Mouse (Mus musculus) gastrocnemius, postnatal 36 days (tissue): ENCODE measurements at regions not wholly inside any gene's neighbourhood (a gene's known extent, or its start where the extent isn't known, plus 50 kb on each side); places are given as distances from the start of the nearest gene placed in this dataset.

ENCODE experiments used
- DNase-seq, 2 experiments: peaks; one replicate each; pipeline ENCODE4 v3.0.0; 2022
- intact Hi-C: fragments of 180-260 bp; cut with DNase I; formaldehyde crosslinking; loops from one replicate; pipeline ENCODE4 v1.15.1; 2025
- microRNA-seq, 2 experiments: library from miRNA; unstranded; fragments of <30 nt; microRNA quantifications; one replicate each; pipeline ENCODE4 v1.2.0; 2021

DNA sequence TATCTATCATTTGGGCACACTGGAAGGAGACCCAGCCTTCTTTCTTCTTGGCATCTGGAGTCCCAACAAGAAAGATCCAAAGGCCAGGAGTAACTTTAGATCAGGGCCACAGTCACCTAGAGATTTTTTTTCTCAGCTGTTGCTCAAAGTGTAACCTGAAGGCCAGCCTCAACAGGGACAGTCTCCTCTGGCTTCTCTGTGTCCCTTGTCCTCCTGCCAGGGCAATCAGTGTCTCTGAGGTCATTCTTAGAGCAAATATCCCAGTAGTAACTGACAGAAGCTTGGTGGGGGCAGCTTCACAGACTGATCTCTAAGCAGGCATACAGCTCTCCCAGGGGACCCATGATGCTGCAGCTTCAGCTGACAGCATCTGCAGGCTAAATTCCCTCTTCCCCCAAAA is 111.6 kb upstream of the Nsun2 start:
- DNase-seq: no peak
- intact Hi-C loops: no loop called here

DNA sequence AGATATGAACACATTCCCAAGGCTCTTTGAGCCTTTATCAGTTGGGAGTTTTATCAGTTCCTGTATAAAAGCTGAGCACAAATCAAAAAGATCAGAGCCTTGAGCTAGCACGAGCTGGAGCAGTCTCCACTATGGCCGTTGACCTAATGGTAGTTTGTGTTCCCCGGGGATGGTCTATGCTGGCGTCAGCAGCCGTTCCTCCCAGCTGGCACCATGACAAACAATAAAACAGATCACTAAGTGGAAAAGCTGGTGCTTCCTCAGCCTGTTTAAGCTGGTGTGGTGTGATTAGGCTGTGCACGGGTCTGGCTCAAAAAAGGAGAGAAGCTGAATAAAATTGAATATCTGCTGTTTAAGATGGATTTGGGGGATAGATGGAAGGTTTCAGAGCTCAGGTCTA is 107.4 kb upstream of the Nsun2 start:
- intact Hi-C loops: no loop called here
- no peak for DNase-seq

DNA sequence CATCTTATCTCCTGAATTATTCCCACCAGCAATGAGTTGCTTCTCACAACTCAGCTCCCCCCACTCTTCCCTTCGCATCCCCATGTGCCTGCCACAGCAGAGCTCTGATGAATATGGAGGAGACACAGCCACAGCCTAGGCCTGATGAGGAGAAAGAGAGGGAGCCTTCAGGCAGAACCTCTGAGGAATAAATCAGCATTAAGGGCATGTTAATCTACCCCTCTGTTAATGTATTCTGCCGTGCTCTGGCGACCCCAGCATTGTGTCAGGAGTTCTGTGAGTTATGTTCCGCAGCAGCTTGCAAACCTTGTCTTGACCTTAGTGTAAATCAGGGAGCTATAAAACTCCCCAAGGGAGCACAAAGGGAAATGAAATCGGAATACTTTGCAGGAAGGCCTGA is 104.0 kb upstream of the Nsun2 start:
- intact Hi-C loops: no loop called here

DNA sequence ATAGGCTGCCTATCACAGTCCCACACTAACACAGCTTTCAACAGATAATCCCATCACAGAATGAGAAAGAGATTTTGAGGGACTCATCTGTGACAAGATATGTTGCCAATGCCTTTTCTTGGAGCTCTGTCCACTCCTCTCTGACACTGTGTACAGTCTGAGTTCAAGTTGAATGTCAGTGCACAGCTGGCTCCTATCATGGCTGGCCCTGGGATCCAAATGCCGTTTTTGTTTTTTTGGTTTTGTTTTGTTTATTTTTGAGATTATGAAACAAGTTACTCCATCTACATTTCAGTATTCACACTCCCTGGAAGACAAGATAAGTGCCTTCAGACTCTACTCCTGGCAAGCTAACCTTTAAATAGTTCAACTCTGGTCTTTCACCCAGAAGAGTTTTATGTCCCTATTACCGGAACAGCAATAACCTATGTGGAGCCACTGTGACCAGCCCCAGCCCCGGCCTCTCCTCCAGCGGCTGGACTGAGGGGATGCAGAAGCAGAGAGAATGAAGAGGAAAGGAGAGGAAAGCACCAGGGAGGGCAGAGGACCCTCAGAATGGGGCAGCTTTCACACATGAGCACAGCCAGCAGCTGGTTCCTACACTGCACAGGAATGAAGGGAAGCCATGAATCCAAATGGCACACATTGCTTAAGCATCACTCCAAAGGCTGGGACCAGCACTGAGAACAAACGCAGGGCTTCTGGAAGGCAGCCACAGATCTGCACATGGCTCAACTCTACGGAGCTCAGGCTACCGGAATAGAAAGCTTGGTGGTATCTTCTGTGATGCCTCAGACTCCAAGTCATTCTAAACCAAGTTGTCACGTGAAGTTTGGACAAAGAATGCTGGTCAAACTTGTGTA is 99.9 kb upstream of the Nsun2 start:
- intact Hi-C loops: no loop called here
- no peak for DNase-seq

More for the DNA sequence above, 104.0 kb upstream of the Nsun2 start:
- no peak for DNase-seq

DNA sequence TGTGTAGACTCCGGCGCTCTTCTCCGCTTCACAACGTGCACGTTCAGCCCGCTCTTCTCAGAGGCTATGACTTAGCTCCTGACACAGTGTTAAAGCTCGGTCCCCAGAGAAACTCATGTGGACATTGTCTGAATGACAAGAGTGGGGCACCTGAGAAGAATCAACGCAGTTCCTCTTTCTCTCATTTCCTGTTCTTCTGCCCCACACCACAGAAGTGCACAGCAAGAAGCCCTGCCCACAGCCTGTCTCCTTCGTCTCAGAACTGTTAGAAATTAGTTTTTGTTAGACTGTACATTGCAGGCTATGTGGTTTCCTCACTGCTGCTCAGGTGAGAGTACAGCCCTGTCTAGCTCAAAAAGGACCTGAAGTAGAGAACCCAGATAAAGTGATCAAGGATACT is 94.1 kb upstream of the Nsun2 start:
- DNase-seq: no peak
- intact Hi-C loops: no loop called here

DNA sequence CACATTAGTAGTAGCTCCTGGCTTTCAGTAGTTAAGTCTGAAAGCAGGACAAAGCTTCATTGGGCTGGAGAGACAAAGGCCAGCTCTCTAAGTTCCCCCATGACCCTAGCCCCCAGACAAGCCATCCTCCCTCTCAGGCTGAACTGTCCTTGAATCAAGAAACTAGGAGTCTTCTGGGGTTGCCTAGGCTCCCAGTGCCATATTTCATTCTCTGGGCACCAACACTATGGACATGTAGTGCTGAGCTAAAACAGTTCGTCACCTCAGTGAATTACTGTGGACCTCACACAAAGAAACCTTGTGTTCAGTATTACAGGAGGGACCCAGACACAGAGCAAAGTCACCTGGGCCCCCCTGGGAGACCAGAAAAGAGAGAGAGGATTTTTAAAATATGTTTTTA is 91.7 kb upstream of the Nsun2 start:
- intact Hi-C loops: no loop called here
- DNase-seq: no peak

DNA sequence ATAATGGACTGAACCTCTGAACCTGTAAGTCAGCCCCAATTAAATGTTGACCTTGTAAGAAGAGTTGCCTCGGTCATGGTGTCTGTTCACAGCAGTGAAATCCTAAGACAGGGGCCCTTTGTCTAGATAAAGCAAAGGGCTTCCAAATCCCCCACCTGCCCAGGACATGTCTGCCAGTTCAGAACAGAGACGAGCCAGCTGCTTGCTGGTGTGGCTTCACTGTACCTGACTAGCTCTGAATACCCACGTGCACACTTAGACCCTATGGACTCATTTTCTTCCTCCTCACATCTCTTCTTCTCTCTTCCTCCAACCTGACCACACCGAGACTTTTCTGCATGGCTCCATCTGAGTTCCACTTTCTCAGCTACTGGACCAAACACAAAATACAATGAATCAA is 87.9 kb upstream of the Nsun2 start:
- no peak for DNase-seq
- intact Hi-C loops: no loop called here

Small RNAs in the stretch of these regions (microRNA-seq; reads per million reads assigned to microRNA genes)
- 0 reads per million in 2 experiments for gene Gm44375
